Mouse (Mus musculus): ENCODE data around the gene Pdx1. TPM values are rescaled to one million over a fixed set of nuclear protein-coding genes. Genes with fewer than 3 reads are reported as not detected.

The Pdx1 gene
- polyA plus RNA-seq, 1 experiment from 2014 or later = not detected

GRCm38 (mm10) chr5:147270673-147271655, 1.2 kb downstream of the Pdx1 start:
- H3K27me3 ChIP-seq = peaks cover 97% of the 10 kb centered on the region
- no peak for ATAC-seq (ENCODE audit: low FRiP score)

GRCm38 (mm10) chr5:147272046-147272807, 2.5 kb downstream of the Pdx1 start:
- no peak overlapping the region for H3K9ac ChIP-seq
- no peaks in the 10 kb centered on the region for H3K36me3 ChIP-seq
- no peaks in the 10 kb centered on the region for H3K9me3 ChIP-seq
- H3K4me2 ChIP-seq = no peak overlapping the region
- ATAC-seq (ENCODE audit: low FRiP score) = no peak
- 0 out of 2 replicates have a peak, but pooled peaks cover 5% of the 10 kb centered on the region for H3K4me1 ChIP-seq (replicated peaks)
- no peak overlapping the region for H3K27ac ChIP-seq
- WGBS = 4% methylated on average over 12 of the region's 12 CpGs
- no peak overlapping the region for H3K4me3 ChIP-seq
- H3K27me3 ChIP-seq = peaks cover 97% of the 10 kb centered on the region

More at GRCm38 (mm10) chr5:147270673-147271655, 1.2 kb downstream of the Pdx1 start:
- no peak overlapping the region for H3K9ac ChIP-seq
- H3K36me3 ChIP-seq = no peaks in the 10 kb centered on the region
- 0 out of 2 replicates have a peak, but pooled peaks cover 5% of the 10 kb centered on the region for H3K4me1 ChIP-seq (replicated peaks)
- no peaks in the 10 kb centered on the region for H3K9me3 ChIP-seq
- H3K4me3 ChIP-seq = no peak overlapping the region
- H3K27ac ChIP-seq = no peak overlapping the region
- no peak overlapping the region for H3K4me2 ChIP-seq
- WGBS = 2% methylated on average over 29 of the region's 29 CpGs

GRCm38 (mm10) chr5:147272808-147273345, 3.1 kb downstream of the Pdx1 start:
- ATAC-seq (ENCODE audit: low FRiP score) = no peak
- H3K4me1 ChIP-seq (replicated peaks) = 0 out of 2 replicates have a peak, but pooled peaks cover 5% of the 10 kb centered on the region
- H3K27ac ChIP-seq = no peak overlapping the region
- WGBS = 2% methylated on average over 10 of the region's 10 CpGs
- H3K36me3 ChIP-seq = no peaks in the 10 kb centered on the region
- no peak overlapping the region for H3K9ac ChIP-seq
- H3K27me3 ChIP-seq = peaks cover 97% of the 10 kb centered on the region
- H3K9me3 ChIP-seq = no peaks in the 10 kb centered on the region
- no peak overlapping the region for H3K4me2 ChIP-seq
- H3K4me3 ChIP-seq = no peak overlapping the region

GRCm38 (mm10) chr5:147274174-147275141, 4.7 kb downstream of the Pdx1 start:
- H3K4me3 ChIP-seq = no peak overlapping the region
- no peak for ATAC-seq (ENCODE audit: low FRiP score)
- no peak overlapping the region for H3K9ac ChIP-seq
- no peak overlapping the region for H3K4me2 ChIP-seq
- 1% methylated on average over 48 of the region's 48 CpGs for WGBS
- H3K27ac ChIP-seq = no peak overlapping the region
- H3K36me3 ChIP-seq = no peaks in the 10 kb centered on the region
- H3K27me3 ChIP-seq = peaks cover 97% of the 10 kb centered on the region
- H3K9me3 ChIP-seq = no peaks in the 10 kb centered on the region
- 0 out of 2 replicates have a peak, but pooled peaks cover 5% of the 10 kb centered on the region for H3K4me1 ChIP-seq (replicated peaks)

- Histone ChIP-seq H3K4me2 (no peak overlapping the region), H3K27ac (no peak overlapping the region), H3K9me3 (no peaks in the 10 kb centered on the region), H3K27me3 (peaks cover 97% of the 10 kb centered on the region), H3K4me3 (no peak overlapping the region), H3K4me1 (replicated peaks) (no peaks in the 10 kb centered on the region), H3K36me3 (no peaks in the 10 kb centered on the region), H3K9ac (no peak overlapping the region)
- ATAC-seq (ENCODE audit: low FRiP score) = no peak
- 11% methylated on average over 3 of the region's 3 CpGs for WGBS
Measured at GRCm38 (mm10) chr5:147275761-147276160, 6.0 kb downstream of the Pdx1 start.

GRCm38 (mm10) chr5:147276701-147277546, 7.2 kb downstream of the Pdx1 start:
- Histone ChIP-seq H3K4me3 (no peak overlapping the region), H3K9me3 (no peaks in the 10 kb centered on the region), H3K36me3 (no peaks in the 10 kb centered on the region), H3K27me3 (peaks cover 97% of the 10 kb centered on the region), H3K4me1 (replicated peaks) (no peaks in the 10 kb centered on the region), H3K4me2 (no peak overlapping the region), H3K27ac (no peak overlapping the region), H3K9ac (no peak overlapping the region)
- no peak for ATAC-seq (ENCODE audit: low FRiP score)
- 2% methylated on average over 18 of the region's 18 CpGs for WGBS

- ATAC-seq (ENCODE audit: low FRiP score) = no peak
- WGBS = 0% methylated on average over 13 of the region's 13 CpGs
Measured at GRCm38 (mm10) chr5:147277547-147277925, 7.8 kb downstream of the Pdx1 start.

GRCm38 (mm10) chr5:147284365-147284764, 14.6 kb downstream of the Pdx1 start:
- H3K27ac ChIP-seq = no peak overlapping the region
- H3K9ac ChIP-seq = no peak overlapping the region
- H3K4me1 ChIP-seq (replicated peaks) = no peaks in the 10 kb centered on the region
- H3K27me3 ChIP-seq = peaks cover 78% of the 10 kb centered on the region
- WGBS = 74% methylated on average over 4 of the region's 4 CpGs
- H3K4me3 ChIP-seq = no peak overlapping the region
- no peak overlapping the region for H3K4me2 ChIP-seq
- no peaks in the 10 kb centered on the region for H3K9me3 ChIP-seq
- no peak for ATAC-seq (ENCODE audit: low FRiP score)
- no peaks in the 10 kb centered on the region for H3K36me3 ChIP-seq

More at GRCm38 (mm10) chr5:147277547-147277925, 7.8 kb downstream of the Pdx1 start:
- Histone ChIP-seq H3K36me3 (no peaks in the 10 kb centered on the region), H3K4me3 (no peak overlapping the region), H3K4me1 (replicated peaks) (no peaks in the 10 kb centered on the region), H3K4me2 (no peak overlapping the region), H3K9ac (no peak overlapping the region), H3K27me3 (peaks cover 97% of the 10 kb centered on the region), H3K27ac (no peak overlapping the region), H3K9me3 (no peaks in the 10 kb centered on the region)

- Histone ChIP-seq H3K9me3 (no peaks in the 10 kb centered on the region), H3K4me1 (replicated peaks) (peaks cover 4% of the 10 kb centered on the region; the same call in 1 of the 2 replicates), H3K36me3 (no peaks in the 10 kb centered on the region), H3K27me3 (peaks cover 79% of the 10 kb centered on the region), H3K4me3 (no peak overlapping the region), H3K27ac (no peak overlapping the region), H3K4me2 (no peak overlapping the region), H3K9ac (no peak overlapping the region)
- no peak for ATAC-seq (ENCODE audit: low FRiP score)
- whole genome bisulfite sequencing = 42% methylated on average over 16 of the region's 16 CpGs
Measured at GRCm38 (mm10) chr5:147291764-147292505, 22.2 kb downstream of the Pdx1 start.

GRCm38 (mm10) chr5:147292506-147293120, 22.9 kb downstream of the Pdx1 start:
- Histone ChIP-seq H3K36me3 (no peaks in the 10 kb centered on the region), H3K27ac (no peak overlapping the region), H3K4me1 (replicated peaks) (peaks cover 4% of the 10 kb centered on the region; the same call in 1 of the 2 replicates), H3K9ac (no peak overlapping the region), H3K4me2 (no peak overlapping the region), H3K27me3 (peaks cover 81% of the 10 kb centered on the region), H3K4me3 (no peak overlapping the region), H3K9me3 (no peaks in the 10 kb centered on the region)
- 47% methylated on average over 13 of the region's 13 CpGs for WGBS
- no peak for ATAC-seq (ENCODE audit: low FRiP score)

All from hindbrain, embryonic 13.5 days (tissue).